Mouse (Mus musculus): ENCODE measurements at regions not wholly inside any gene's neighbourhood (a gene's known extent, or its start where the extent isn't known, plus 50 kb on each side); places are given as distances from the start of the nearest gene placed in this dataset.
A peak's percentile ranks its signal among the peaks of the same experiment; 100 is the strongest.

GRCm38 (mm10) chr9:62220451-62220850, 61.6 kb downstream of the Spesp1 start:
- DNase-seq (ENCODE audit: low spot score): peak; percentile 32

DNA sequence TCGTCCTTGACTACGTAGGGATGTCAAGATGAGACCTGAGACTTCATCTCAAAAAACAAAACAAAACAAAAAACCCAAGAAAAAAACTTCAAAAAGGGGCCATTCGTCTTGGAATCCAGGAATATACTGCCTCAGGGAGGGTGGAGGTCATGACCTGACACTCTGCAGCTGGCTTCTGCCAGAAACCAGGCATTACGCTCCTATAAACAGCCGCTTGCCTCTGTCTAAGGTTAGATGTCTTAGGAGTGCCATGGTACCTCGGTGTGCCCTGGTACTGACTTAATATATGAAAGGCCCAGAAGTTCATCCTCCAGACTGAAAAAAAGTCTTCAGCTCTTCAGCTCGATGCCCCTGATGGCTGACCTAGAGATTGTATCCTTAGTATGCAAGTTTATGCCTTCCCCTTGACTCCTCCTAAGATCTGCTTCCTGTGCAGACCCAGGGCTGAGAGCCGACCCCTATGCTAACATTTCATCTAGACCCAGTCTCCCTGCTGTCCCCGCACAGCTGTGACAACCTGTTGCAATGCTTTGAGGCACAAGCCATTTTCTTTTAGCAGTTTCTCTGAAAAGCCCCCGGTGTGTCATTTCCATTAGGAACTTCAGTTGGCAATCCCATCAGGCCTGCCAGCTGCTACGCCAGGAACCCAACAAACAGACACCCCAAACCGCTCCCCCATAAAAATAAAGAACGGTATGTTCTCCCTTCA, 66.7 kb downstream of the Spesp1 start:
- DNase-seq (ENCODE audit: low spot score): no peak

GRCm38 (mm10) chr9:62214546-62214945, 67.5 kb downstream of the Spesp1 start:
- no peak for DNase-seq (ENCODE audit: low spot score)

GRCm38 (mm10) chr9:62212615-62213014, 69.4 kb downstream of the Spesp1 start:
- no peak for DNase-seq (ENCODE audit: low spot score)

- DNase-seq (ENCODE audit: low spot score): no peak
Measured at GRCm38 (mm10) chr9:62210815-62211214, 71.2 kb downstream of the Spesp1 start.

- DNase-seq (ENCODE audit: low spot score): no peak
Measured at GRCm38 (mm10) chr9:62208436-62208835, 73.6 kb downstream of the Spesp1 start.

DNA sequence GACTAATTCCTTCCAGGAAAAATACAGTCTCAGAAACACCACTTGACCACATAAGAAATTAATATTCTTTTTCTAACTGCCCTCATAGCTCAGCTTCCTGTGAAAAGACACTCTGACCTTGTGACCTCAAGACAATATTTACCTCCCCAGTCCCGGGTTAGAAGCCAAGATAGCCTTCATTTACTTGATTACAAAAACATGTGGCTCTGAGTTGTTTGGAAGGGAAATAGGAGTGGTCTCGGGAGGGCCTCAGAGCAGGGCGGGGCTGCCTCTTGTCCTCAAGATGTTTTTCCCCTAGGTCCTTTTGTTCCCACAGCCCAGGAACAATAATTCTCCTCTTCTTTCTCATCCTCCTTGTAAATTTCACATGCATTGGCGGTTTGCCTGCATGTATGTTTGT, 76.7 kb downstream of the Spesp1 start:
- no peak for DNase-seq (ENCODE audit: low spot score)

DNA sequence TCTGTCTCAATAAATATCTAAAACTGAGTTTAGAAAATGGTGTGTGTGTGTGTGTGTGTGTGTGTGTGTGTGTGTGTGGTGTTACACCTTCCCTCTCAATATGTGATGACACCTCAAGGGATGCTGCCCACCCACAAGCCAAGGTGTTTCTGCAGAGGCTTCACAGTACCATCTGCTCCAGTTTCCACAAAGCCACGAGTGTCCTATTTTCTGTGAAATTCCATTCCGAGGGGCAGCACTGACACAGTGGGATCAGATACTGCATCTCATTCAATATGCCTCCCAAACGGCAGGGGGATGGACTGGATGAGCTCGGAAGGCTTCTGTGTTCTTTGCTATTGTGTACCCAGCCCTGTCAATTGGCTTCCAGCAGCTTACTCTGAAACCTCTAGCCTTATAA, 78.5 kb downstream of the Spesp1 start:
- no peak for DNase-seq (ENCODE audit: low spot score)

- DNase-seq (ENCODE audit: low spot score): no peak
Measured at GRCm38 (mm10) chr9:62202331-62202730, 79.7 kb downstream of the Spesp1 start.

GRCm38 (mm10) chr9:62197486-62197885, 75.0 kb upstream of the Glce start:
- no peak for DNase-seq (ENCODE audit: low spot score)

GRCm38 (mm10) chr9:62192424-62192892, 70.0 kb upstream of the Glce start:
- no peak for DNase-seq (ENCODE audit: low spot score)

GRCm38 (mm10) chr9:62190474-62190873, 68.0 kb upstream of the Glce start:
- DNase-seq (ENCODE audit: low spot score): no peak

DNA sequence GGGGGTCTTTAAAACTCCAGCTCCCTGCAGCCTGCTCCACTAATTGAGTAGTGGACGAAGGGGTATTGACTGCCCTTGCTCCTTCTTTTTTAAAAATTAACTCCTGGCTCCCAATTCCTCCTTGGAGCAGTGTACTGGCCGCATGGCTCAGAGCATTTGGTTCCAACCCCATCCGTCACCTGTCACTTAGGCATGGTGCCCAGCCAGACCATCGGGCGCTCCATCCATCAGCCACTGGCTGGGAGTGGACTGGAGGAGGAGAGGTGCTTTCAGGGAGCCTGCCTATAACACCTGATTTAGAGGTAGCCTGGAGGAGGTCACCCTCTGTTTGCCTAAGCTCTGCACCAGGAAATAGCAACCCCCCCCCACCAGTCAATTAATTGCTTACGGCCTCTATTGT, 66.4 kb upstream of the Glce start:
- no peak for DNase-seq (ENCODE audit: low spot score)

DNA sequence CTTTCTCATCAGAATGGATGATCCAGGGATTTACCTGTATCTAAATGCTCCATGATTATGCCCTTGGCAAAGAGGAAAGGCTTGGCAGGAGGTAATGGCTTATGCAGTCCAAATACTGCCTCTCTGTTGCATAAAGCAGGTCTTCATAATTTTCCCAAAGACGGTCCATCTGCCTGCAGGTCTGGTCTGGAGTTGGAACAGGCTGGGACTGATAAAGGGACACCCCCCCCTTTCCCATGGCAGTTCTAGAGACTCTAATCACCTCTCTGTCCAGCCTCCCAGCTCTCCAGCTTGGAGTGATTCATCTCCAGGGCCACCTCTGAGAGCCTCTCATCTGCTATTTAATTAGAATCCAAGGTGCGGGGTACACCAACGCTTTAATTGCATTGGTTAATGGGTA, 65.9 kb upstream of the Glce start:
- no peak for DNase-seq (ENCODE audit: low spot score)

GRCm38 (mm10) chr9:62186886-62187285, 64.4 kb upstream of the Glce start:
- no peak for DNase-seq (ENCODE audit: low spot score)

DNA sequence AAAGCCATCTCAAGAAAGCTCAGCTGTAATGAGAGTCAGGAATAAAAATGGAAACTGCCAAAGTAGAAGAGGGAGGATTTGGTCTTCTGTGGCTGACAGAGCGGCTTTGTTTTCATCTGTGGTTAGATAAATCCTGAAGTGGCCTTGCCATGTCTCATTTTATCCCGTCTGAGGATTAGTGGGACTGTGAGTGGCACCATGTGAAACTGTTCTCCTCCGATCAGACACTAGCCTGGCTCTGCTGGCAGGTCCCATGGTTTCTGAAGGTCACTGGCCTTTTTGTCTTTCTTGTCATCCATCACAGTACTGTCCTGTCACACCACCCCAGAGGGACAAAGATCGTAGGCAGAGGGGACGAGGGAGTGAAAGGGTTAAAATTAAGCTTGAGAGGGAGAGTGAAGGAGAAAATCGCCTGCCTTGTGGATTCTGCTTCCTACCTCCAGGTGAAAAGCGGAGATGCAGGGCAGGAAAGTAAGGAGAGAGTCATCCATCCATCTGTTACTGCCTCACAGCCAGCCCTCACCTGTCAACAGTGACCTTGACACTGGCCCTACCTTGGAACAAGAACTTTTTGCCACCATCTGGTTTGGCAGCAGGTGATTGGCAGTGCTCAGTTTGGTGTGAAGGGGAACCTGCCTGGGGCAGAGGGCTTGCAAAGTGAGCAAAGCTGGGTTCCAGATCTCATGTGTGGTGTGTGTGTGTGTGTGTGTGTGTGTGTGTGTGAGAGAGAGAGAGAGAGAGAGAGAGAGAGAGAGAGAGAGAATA, 63.2 kb upstream of the Glce start:
- DNase-seq (ENCODE audit: low spot score): no peak

DNA sequence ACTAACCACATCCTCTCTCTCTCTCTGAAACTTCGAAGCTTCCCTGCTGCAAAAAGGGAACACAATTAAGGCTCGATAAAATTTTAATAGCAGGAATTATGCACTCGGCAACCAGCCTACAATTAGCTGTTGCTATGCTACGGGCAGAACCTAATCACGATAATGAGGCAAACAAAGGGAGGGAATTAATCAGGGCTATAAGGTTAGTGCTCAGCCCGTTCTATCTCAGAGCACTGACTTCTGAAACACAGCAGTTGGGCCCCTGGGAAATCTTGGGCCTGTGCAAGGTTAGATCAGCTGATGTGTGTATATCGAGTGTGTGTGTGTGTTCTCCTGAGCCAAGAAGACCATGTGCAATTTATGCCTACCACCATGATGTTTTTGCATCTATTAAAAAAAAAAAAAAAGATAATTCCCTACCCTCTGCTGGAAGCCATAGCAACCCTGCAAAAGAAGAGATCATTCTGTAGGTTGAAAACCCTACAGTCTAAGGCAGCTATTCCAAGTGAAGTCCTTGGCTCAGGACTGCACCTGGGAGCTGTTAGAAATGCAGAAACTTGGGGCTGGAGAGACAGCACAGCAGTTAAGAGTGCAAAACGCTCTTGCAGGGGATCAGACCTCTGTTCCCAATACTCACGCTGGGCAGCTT, 58.9 kb upstream of the Glce start:
- DNase-seq (ENCODE audit: low spot score): peak; percentile 25

DNA sequence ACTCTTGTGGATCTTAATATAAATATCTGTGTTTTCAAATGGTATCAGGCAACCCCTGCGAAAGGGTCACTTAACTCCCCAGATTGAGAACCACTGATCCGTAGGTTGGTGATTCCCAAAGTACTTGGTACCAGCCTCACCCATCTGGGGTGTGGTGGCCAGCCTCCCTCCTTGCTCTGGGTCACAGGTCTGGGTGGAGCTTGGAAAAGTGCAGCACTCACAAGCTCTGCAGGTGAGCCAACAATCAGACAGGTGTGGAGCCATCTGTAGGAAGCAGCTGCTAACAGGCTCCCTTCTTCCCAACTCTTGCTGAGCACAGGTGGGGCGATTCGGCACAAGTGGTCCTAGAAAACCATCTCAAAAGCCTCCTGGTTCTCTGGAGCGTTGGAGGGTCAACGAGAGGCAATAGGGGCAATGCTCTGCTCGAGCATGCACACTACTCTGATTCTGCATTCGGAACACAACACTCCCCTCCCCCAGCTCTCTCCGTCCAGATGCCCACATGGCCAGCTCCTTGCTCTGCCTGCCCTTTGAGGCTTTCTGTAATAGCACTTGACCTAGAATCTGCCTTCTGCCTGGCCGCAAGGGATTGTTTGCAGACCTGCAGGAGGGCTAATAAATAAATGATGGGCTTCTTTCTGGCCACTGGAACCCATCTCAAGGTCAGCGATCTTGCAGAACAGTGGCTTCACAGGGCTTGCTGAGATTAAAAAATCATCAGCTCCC, 58.2 kb upstream of the Glce start:
- no peak for DNase-seq (ENCODE audit: low spot score)

- DNase-seq (ENCODE audit: low spot score): no peak
Measured at GRCm38 (mm10) chr9:62174651-62175050, 52.2 kb upstream of the Glce start.
